Mouse (Mus musculus) layer of hippocampus, adult 18-20 months (tissue): ENCODE data around the gene Rbms3. TPM values are rescaled to one million over a fixed set of nuclear protein-coding genes. Genes with fewer than 3 reads are reported as not detected.
A peak's percentile ranks its signal among the peaks of the same experiment; 100 is the strongest.

Experiments used
- DNase-seq, 2 experiments: peaks; one replicate each; pipeline ENCODE4 v3.0.0; 2022; ENCODE audit warnings: low spot score in 2 of 2
- total RNA-seq, 2 experiments: library from RNA; stranded (reverse); gene quantifications; 2 replicates each; pipeline ENCODE4 v1.2.3; 2021

Gene Rbms3
- total RNA-seq, 2 experiments from 2014 or later: 14.8 to 16.6 TPM

GRCm38 (mm10) chr9:116786136-116787046, 843.3 kb downstream of the Rbms3 start:
- DNase-seq: no peak

- no peak for DNase-seq
These were observed 857.9 kb downstream of the Rbms3 start for GRCm38 (mm10) chr9:116771820-116772219.

GRCm38 (mm10) chr9:116769358-116770054, 860.2 kb downstream of the Rbms3 start:
- DNase-seq: no peak

GRCm38 (mm10) chr9:116762395-116763025, 867.2 kb downstream of the Rbms3 start:
- DNase-seq: no peak

- DNase-seq: no peak
These were observed 880.7 kb downstream of the Rbms3 start for GRCm38 (mm10) chr9:116748857-116749584.

GRCm38 (mm10) chr9:116748346-116748745, 881.4 kb downstream of the Rbms3 start:
- no peak for DNase-seq

GRCm38 (mm10) chr9:116746871-116747270, 882.8 kb downstream of the Rbms3 start:
- DNase-seq: no peak

- DNase-seq: no peak
These were observed 891.9 kb downstream of the Rbms3 start for GRCm38 (mm10) chr9:116737786-116738185.

GRCm38 (mm10) chr9:116729172-116729571, 900.5 kb downstream of the Rbms3 start:
- no peak for DNase-seq

- no peak for DNase-seq
These were observed 901.1 kb downstream of the Rbms3 start for GRCm38 (mm10) chr9:116728655-116729054.

- no peak for DNase-seq
These were observed 901.6 kb downstream of the Rbms3 start for GRCm38 (mm10) chr9:116728093-116728492.

- DNase-seq: no peak
These were observed 905.1 kb downstream of the Rbms3 start for GRCm38 (mm10) chr9:116724581-116724980.

GRCm38 (mm10) chr9:116703119-116703518, 926.6 kb downstream of the Rbms3 start:
- DNase-seq: no peak

GRCm38 (mm10) chr9:116702611-116703010, 927.1 kb downstream of the Rbms3 start:
- DNase-seq: no peak

GRCm38 (mm10) chr9:116701511-116702179, 928.1 kb downstream of the Rbms3 start:
- no peak for DNase-seq

- DNase-seq: no peak
These were observed 941.1 kb downstream of the Rbms3 start for GRCm38 (mm10) chr9:116688615-116689014.

- no peak for DNase-seq
These were observed 952.6 kb downstream of the Rbms3 start for GRCm38 (mm10) chr9:116677142-116677541.

GRCm38 (mm10) chr9:116676445-116676844, 953.3 kb downstream of the Rbms3 start:
- peak; percentile 12 to 66 for DNase-seq

GRCm38 (mm10) chr9:116674191-116674590, 955.5 kb downstream of the Rbms3 start:
- DNase-seq: no peak

GRCm38 (mm10) chr9:116661026-116661425, 968.7 kb downstream of the Rbms3 start:
- no peak for DNase-seq

- no peak for DNase-seq
These were observed 969.8 kb downstream of the Rbms3 start for GRCm38 (mm10) chr9:116659936-116660335.
